Mouse (Mus musculus) hindbrain, postnatal 0 days (tissue): ENCODE measurements around the gene Gm5134. TPM values are rescaled to one million over a fixed set of nuclear protein-coding genes. Genes with fewer than 3 reads are reported as not detected.

ENCODE experiments used
- ATAC-seq: fragments of 200-750 bp; cut with Nextera tagmentation; 2 replicates; pipeline ENCODE4 v1.8.0; 2017; ENCODE audit warnings: mild to moderate bottlenecking, moderate TSS enrichment, moderate library complexity
- DNase-seq: peaks from one replicate; pipeline ENCODE4 v3.0.0-alpha.2; 2015; ENCODE audit warnings: low spot score
- H3K27ac ChIP-seq: fragments of 300-500 bp; sonication (generic); 2 replicates; pipeline ENCODE4 v1.5.1; 2014; ENCODE audit warnings: mild to moderate bottlenecking
- H3K27me3 ChIP-seq: fragments of 300-500 bp; sonication (generic); 2 replicates; pipeline ENCODE4 v1.6.1; 2014; ENCODE audit warnings: low read length, mixed read lengths; ENCODE audit not compliant: insufficient read depth
- H3K36me3 ChIP-seq: fragments of 300-500 bp; sonication (generic); 2 replicates; pipeline ENCODE4 v1.6.1; 2014; ENCODE audit warnings: low read length, mixed read lengths; ENCODE audit not compliant: insufficient read depth
- H3K4me1 ChIP-seq: fragments of 300-500 bp; sonication (generic); 2 replicates; pipeline ENCODE4 v1.6.1; 2014; ENCODE audit warnings: antibody characterized with exemption, low read length, mixed read lengths; ENCODE audit not compliant: insufficient read depth
- H3K4me2 ChIP-seq: fragments of 300-500 bp; sonication (generic); 2 replicates; pipeline ENCODE4 v1.6.1; 2014; ENCODE audit warnings: low read depth, mild to moderate bottlenecking, low read length, moderate library complexity, mixed read lengths
- H3K4me3 ChIP-seq: fragments of 300-500 bp; sonication (generic); 2 replicates; pipeline ENCODE4 v1.5.1; 2014; ENCODE audit warnings: low read length
- H3K9ac ChIP-seq: fragments of 300-500 bp; sonication (generic); replicated peaks from 2 replicates; pipeline ENCODE4 v1.6.1; 2014; ENCODE audit warnings: mild to moderate bottlenecking, low read length, moderate library complexity, mixed read lengths
- H3K9me3 ChIP-seq: fragments of 300-500 bp; sonication (generic); 2 replicates; pipeline ENCODE4 v1.6.1; 2016; ENCODE audit warnings: low read length, mixed read lengths
- CTCF ChIP-seq: IDR thresholded peaks from 2 replicates; pipeline ENCODE4 v1.5.1; 2016; ENCODE audit warnings: antibody characterized with exemption, control low read depth, low read depth
- WGBS: fragments of 180-500 bp; shearing (Covaris S2); extraction: QIAGEN DNeasy Blood & Tissue Kit; methylation state at CpG from one replicate; pipeline ENCODE4 v1.1.7; 2014; 5-methylcytosine and 5-hydroxymethylcytosine counted together
- polyA plus RNA-seq: library from polyadenylated mRNA; unstranded; fragments of >200 nt; fragmentation: Nextera tagmentation; extraction: Ambion mirVana; gene quantifications from 2 replicates; pipeline ENCODE4 v1.2.1, GENCODE M21; 2015
- total RNA-seq: library from RNA; depleted of rRNA; stranded (reverse); fragments of >200 nt; gene quantifications from 2 replicates; pipeline ENCODE4 v1.2.3, GENCODE M21; 2014

Gm5134 gene
- total and polyA plus RNA-seq, 2 experiments from 2014 or later, result not detected

DNA sequence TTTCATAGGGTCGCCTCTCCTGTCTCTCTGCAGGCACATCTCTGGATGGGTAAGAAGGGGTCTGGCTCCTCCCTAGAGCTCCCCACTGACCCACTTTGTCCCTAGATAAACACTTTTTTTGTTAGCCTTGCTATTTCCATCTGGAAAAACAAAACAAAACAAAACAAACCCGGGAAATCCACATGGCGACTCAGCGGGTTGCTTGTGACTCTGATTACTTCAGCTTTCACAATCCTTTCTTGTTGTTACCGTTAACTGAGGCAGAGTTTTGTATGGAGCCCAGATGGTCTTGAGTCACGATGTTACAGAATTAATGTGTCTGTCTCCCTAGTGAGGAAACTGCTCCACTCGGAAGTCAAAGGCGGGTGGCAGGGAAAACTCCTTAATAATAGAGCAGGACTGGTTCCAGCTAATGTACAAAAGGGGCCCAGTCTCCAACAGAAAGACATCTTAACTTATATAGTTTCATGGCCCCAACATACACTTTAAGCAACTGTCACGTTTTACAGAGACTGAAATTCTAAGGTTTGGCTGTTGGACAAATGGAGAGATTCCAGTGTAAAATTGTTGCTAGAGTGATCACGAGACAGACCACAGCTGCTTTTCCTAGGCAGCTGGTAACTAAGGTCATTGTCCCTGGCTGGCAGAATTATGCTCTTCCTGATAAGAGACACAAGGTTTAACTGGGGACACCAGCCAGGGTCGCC lies 10.1 kb upstream of the Gm5134 start:
- H3K4me2 ChIP-seq, result no peak overlapping the region
- H3K4me1 ChIP-seq, result peaks cover 5% of the 10 kb centered on the region; the same call in 1 of the 2 replicates
- no peaks in the 10 kb centered on the region for H3K27me3 ChIP-seq
- WGBS, result 16% methylated on average over 11 of the region's 11 CpGs
- no peaks in the 10 kb centered on the region for H3K9me3 ChIP-seq
- TF ChIP-seq CTCF, result no peak
- no peak overlapping the region for H3K27ac ChIP-seq
- DNase-seq (peak; percentile 48), ATAC-seq (no peak)
- 0 out of 2 replicates have a peak overlapping the region, but pooled peaks have one; percentile 9 for H3K9ac ChIP-seq
- H3K4me3 ChIP-seq, result no peak overlapping the region
- no peaks in the 10 kb centered on the region for H3K36me3 ChIP-seq

DNA sequence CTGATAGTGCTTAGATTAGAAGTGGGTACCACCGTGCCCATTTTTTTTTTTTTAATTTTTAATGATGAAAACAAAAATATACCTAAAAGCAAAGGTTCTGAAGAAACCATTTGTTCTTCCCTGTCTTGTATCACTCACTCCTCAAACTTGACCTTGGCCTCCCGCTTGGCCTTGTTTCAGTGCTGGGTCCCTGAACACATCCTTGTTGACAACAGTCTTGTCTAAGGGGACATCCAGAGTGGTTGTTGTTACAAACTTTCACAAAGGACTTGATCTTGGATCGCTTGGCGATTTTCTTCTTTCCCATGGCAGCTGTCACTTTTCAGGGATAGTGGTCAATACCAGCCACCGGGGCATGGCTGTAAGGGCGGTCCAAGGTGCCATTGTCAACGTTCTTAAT lies 9.1 kb upstream of the Gm5134 start:
- WGBS, result 88% methylated on average over 7 of the region's 7 CpGs
- Histone ChIP-seq H3K9me3 (no peaks in the 10 kb centered on the region), H3K27ac (no peak overlapping the region), H3K4me1 (peaks cover 5% of the 10 kb centered on the region; the same call in 1 of the 2 replicates), H3K4me2 (no peak overlapping the region), H3K9ac (no peak overlapping the region), H3K27me3 (no peaks in the 10 kb centered on the region), H3K4me3 (no peak overlapping the region), H3K36me3 (no peaks in the 10 kb centered on the region)
- ATAC-seq (no peak), DNase-seq (no peak)
- TF ChIP-seq CTCF, result no peak

- no peak for DNase-seq
- H3K4me1 ChIP-seq, result peaks cover 7% of the 10 kb centered on the region; the same call in 1 of the 2 replicates
- TF ChIP-seq CTCF, result no peak
- no peaks in the 10 kb centered on the region for H3K27me3 ChIP-seq
- 85% methylated on average over 7 of the region's 7 CpGs for WGBS
- no peak overlapping the region for H3K27ac ChIP-seq
- no peaks in the 10 kb centered on the region for H3K36me3 ChIP-seq
- H3K4me3 ChIP-seq, result no peak overlapping the region
- no peak overlapping the region for H3K9ac ChIP-seq
- H3K9me3 ChIP-seq, result no peaks in the 10 kb centered on the region
- no peak for ATAC-seq
- H3K4me2 ChIP-seq, result no peak overlapping the region
Measured at GRCm38 (mm10) chr10:75945896-75946295, 8.4 kb upstream of the Gm5134 start.

DNA sequence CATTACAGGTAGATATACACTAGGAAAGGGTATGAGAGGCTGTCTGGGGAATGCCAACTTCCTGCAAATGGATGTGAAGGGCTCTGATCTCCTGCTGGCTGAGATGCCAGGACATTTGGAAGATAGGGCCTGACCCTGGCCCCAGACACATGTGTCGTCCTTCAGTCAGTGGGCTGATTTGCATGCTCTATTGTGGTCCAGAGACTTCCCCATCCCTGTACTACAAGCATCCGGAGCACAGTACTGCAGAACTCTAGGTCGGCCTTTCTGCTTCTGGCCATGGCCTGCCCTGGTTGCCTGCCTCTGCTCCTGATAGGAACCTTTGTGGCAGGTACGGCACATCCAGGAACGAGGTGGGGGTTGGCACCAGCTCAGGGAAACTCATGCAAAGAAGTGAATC lies 6.2 kb upstream of the Gm5134 start:
- H3K27me3 ChIP-seq, result no peaks in the 10 kb centered on the region
- H3K36me3 ChIP-seq, result no peaks in the 10 kb centered on the region
- DNase-seq (no peak), ATAC-seq (no peak)
- H3K4me1 ChIP-seq, result peaks cover 8% of the 10 kb centered on the region; the same call in 1 of the 2 replicates
- no peak for TF ChIP-seq CTCF
- no peak overlapping the region for H3K4me3 ChIP-seq
- H3K9me3 ChIP-seq, result no peaks in the 10 kb centered on the region
- no peak overlapping the region for H3K27ac ChIP-seq
- H3K4me2 ChIP-seq, result no peak overlapping the region
- H3K9ac ChIP-seq, result no peak overlapping the region
- WGBS, result 72% methylated on average over 5 of the region's 5 CpGs

- TF ChIP-seq CTCF, result no peak
- whole genome bisulfite sequencing, result 83% methylated on average over 22 of the region's 22 CpGs
- peaks cover 3% of the 10 kb centered on the region; the same call in 1 of the 2 replicates for H3K4me1 ChIP-seq
- no peaks in the 10 kb centered on the region for H3K36me3 ChIP-seq
- H3K27ac ChIP-seq, result no peak overlapping the region
- no peak overlapping the region for H3K9ac ChIP-seq
- no peak for DNase-seq
- H3K9me3 ChIP-seq, result no peaks in the 10 kb centered on the region
- H3K27me3 ChIP-seq, result no peaks in the 10 kb centered on the region
- no peak for ATAC-seq
- H3K4me3 ChIP-seq, result no peak overlapping the region
- no peak overlapping the region for H3K4me2 ChIP-seq
Measured at GRCm38 (mm10) chr10:75949053-75950045, 5.0 kb upstream of the Gm5134 start.

- Histone ChIP-seq H3K4me2 (peak overlapping the region; percentile 67), H3K9me3 (no peaks in the 10 kb centered on the region), H3K9ac (peak overlapping the region; percentile 43), H3K36me3 (no peaks in the 10 kb centered on the region), H3K27ac (no peak overlapping the region), H3K4me3 (peak overlapping the region; percentile 31), H3K4me1 (peaks cover 3% of the 10 kb centered on the region; the same call in 1 of the 2 replicates), H3K27me3 (no peaks in the 10 kb centered on the region)
- no peak for TF ChIP-seq CTCF
- WGBS, result 4% methylated on average over 23 of the region's 23 CpGs
- ATAC-seq, result peak; percentile 52
- DNase-seq, result peak; percentile 54
Measured at GRCm38 (mm10) chr10:75950791-75951210, 3.5 kb upstream of the Gm5134 start.
